Mouse (Mus musculus) kidney, adult 18-20 months (tissue): ENCODE data around the gene Iqck.

Source experiments
- DNase-seq: peaks from one replicate; pipeline ENCODE4 v3.0.0; 2021

The Iqck gene

DNA sequence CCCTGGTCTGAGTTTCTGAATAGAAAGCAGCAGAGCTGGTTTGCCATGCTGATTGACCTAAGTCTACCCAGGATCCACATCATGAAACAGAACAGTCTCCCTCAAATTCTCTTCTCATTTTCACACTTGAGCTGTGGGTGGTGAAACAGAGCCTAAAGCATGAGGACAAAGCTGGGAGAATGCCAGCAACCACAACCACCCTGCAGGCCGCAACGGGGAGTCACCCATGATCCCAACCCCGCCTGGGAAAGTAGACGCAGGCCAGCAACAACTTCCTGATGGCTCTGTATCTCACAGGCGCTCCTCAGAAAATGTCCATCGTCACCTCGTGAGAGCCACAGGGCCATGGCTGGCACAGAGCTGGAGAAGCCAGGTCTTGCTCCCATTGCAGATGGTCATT is 4.0 kb upstream of the Iqck start:
- no peak for DNase-seq

DNA sequence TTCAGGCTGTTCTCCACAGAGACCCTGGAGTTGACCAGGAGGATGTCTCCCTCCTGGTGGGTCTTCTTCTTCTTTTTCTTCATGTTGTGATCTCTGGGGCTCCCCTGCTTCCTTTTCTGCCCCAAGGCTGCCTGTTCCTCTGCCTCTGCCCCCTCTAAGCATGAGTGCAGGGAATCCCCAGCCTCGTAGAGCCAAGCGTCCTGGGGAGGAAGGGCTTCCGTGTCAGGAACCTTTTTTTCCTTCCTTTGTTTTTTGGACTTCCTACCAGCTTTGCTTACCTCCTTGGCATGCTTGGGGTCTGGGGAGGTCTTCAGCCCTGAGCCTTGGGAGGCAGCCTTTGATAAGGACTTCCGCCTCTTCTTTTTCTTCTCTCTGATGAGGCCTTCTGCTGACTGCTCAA is 2.9 kb upstream of the Iqck start:
- no peak for DNase-seq

DNA sequence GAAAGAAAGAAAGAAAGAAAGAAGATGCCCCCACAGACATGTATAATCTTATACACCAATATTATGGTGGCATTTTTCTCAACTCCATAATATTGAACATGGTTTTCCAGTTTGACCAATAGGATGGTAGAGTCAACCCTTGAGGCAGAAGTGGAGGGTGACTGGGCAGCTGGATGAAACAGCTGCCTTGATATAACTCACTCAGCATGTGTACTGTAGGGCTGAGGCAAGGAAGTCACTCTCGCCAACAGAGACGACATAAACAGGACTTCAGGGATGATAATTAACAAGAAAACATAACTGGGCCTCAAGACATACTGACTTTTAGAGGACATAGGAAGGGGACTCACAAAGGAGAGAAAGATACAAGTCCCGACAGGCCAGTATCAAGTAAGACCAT is 946 bp upstream of the Iqck start:
- no peak for DNase-seq

DNA sequence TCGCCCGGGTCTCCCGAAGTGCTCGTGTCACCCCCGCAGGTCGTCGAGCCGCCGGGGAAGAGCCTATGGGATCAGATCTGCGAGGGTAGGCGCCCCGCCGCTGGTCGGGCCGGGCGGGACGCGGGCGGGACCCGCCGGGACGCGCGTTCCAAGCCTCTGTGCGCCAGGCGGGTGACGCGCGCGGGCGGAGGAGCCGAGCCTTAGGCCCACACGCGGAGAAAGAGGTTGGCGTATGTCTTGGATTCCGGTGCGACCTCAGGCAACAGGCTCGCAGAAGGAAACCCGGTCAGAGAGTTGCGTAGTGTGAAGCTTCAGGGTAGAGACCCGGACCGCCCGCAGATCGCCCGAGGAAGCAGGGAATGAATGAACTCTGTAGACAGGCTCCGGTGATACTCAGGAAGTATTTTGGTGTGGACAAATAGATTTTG is 339 bp downstream of the Iqck start, which contains the start of gene Knop1:
TSS of gene Knop1 (minus strand) at position 378 of the 428 bp plus-strand sequence.
- no peak for DNase-seq

DNA sequence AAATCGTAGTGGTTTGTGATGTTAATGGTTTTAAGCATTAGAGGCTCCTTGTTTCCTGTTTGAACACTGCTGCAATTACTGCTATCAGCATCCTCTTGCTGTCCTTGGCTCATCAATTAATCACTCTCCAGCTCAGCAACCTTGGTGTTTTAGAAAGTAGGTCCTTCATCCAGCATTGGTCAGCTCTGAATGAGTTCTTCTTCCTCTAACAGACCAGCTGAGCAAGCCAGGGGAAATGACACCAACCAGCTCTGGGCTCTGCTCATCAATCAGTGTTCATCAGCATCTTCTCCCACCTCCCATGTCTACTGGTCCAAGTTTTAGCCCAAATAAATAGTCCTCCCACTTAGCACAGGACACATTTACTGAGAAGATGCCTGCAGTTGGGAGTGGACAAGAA is 3.1 kb downstream of the Iqck start:
- DNase-seq: no peak

DNA sequence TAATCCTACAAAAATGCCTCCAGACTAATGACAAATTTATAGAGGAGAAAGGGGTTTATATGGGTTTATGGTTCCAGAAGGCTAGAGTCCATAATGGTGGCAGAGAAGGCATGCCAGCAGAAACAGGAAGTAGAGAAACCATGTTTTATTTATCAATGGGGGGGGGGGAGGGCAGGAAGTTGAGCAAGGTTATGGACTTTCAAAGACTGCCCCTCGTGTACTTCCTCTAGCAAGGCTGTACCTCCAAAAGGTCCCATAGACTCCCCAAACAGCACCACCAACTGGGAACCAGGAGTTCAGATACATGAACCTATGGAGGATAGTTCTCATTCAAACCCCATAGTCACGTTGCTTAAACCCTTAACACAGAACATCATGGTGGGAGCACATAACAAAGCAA is 9.8 kb downstream of the Iqck start:
- no peak for DNase-seq

DNA sequence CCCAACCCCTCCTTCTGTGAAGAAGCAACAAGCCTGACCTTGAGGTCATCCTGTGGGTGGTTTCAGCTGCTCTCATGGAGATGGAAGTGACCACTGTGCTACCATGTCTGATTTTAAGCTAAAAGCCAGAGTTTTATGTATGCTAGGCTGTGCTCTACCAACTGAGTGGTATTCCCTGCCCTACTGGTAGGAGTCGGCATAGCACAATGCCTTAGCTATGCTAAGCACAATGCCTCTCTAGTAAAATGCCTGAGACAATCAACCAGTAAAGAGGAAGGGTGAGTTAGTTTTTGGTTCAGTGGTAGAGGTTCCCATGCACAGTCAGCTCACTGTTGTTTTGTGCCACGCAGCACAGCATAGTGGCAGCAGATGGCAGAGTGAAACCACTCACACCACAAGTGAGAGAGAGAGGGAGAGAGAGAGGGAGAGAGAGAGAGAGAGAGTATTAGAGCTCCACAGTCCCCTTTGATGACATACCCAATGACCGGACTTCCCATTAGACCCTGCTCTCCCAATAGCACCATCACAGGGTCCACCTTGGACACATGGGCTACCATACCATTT is 24.0 kb downstream of the Iqck start:
- DNase-seq: no peak

DNA sequence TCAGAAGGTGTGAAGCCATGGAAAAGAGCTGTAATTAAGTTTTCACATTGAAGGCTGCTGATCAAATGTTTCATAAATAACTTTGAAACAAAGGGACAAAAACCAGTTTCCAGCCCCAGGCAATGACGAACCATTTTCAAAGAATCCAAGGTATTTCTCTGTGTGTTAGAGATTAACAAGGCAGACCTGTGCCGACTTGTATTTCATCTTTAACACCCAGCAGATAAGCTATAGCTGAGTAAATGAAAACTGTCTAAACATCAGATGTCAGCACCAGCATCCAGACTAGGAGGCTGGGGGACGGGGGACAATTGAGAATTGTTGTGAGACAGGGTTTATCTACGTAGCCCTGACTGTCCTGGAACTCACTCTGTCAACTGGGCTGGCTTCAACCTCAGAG is 28.4 kb downstream of the Iqck start:
- DNase-seq: no peak

DNA sequence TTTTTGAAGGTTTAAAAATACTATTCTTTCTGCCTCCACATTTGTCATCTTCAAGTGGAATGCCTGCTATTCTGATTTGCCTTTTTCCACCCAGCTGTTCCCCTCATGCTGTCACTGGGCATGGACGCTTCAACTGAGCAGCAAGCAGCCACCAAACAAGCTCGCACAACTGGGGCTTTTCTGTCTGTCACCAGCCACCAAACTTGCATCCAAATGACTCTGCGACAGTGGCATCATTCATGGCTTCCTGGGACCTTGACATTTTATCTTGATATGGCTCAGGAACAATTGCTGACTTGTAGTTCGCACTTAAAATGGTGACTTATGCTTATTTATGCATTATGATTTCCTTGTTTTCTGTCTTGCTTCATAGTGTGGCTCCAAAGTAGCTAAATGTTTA is 29.4 kb downstream of the Iqck start:
- no peak for DNase-seq

DNA sequence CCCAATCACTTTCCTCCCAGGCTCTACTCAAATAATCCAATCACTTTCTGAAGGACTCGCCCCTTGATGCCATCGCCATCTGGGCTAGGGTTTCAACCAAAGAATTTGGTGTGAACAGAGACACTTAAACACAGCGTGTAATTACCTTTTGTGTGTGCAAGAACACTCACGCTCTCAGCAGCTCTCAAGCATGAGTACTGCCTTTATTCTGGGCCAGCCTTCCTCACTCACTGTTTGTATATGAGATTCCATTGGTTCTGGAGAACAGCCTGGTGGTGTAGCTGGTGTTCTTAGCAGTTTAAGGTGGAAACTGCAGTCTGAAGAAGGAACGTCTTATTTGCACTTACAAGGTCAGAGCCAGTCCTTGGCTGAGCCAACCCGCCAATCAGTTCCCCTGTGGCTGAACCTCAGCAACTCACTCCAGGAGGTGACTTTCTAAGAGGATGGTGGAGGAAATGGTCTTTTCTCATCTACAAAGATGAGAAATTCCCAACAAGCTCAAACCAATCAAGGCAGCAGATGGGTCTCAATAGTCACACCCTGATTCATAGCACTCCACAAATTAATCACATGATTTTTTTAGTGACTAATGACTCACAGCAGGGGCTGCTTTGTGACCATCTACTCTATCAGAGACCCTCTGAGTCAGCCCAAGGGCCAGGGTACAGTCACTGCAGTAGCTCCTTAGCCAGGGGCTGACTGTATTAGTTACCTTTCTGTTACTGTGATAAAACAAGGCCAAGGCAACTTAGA is 31.9 kb downstream of the Iqck start:
- no peak for DNase-seq

DNA sequence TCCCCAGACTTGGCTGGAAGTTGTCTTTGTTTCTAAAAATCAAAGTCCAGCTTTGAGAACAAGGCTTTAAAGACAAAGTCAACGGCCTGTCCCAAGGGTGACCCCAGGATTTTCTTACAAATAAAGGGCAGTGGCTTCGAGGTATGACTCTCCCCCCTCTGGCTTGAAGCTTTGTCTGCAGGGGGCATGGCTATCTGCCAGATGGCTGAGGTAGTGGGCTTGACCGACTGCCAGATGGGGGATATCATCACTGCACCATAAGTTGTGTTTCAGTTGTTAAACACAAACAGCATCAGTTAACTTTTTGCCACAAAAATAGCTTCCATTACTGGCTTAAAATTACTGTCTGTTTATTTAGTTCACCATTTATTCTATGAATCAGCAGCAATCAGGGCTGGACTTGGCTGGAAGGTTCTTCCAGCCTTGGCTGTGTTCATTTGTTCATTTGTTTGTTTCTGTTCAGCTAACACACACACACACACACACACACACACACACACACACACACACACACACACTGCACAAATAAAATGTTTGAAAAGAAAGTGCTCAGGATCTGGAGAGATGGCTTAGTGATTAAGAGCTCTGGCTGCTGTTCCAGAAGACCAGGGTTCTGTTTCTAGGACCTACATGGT is 33.6 kb downstream of the Iqck start:
- no peak for DNase-seq

DNA sequence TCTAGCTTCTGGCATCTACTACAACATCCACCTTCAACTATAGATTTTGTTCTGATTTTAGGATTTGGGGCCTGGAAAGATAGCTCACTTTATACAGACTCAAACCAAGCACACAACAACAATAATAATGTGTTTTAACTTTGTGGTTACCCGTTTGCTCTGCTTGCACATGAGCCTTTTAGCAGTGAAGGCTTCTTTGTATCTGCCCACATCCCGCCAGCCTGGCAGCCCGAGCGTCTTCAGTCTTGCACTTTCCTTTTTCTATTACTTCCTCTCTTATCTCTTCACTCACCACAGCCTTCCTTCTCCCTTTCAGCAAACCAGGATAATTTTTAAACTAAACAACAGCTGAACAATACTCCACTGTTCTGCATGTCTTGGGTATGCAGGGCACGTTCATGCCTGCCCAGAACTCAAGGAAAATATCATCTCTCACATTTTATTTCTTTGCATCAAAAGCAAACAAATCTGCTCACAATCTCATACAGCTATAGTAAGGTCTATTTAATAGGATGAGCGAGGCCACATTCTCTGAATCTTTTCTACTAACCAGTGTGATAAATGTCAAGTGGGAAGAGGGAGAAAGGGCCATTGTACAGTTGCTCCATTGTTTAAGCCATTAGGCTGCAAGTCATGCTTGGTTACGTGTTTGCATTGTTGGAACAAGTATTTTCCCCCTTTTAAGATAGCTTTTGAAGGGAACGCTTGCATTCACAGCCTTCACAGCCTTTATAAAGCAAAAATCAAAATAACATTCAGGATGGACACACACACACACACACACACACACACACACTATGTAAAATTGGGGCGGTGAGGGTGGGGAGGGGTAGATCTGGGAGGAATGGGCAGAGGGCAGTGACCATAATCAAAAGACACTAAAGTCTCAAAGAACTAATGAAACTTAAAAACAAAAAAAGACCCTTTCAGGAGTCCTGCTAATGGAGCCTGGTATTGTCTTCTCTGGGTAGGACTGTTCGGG is 40.2 kb downstream of the Iqck start:
- no peak for DNase-seq

DNA sequence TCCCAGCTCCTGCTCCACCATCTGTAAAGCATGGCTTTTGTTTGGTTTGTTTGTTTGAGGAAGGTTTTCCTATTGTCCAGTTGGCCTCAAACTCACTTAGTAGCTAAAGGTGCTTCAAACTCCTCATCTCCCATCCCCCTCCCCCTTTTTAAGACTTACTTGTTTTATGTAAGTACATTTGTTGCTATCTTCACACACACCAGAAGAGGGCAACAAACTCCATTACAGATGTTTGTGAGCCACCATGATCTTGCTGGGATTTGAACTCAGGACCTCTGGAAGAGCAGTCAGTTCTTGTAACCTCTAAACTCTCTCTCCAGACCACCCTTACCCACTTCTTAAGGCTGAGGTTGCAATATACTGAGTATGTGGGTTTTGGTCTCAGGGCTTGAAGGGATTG is 42.5 kb downstream of the Iqck start:
- DNase-seq: no peak

DNA sequence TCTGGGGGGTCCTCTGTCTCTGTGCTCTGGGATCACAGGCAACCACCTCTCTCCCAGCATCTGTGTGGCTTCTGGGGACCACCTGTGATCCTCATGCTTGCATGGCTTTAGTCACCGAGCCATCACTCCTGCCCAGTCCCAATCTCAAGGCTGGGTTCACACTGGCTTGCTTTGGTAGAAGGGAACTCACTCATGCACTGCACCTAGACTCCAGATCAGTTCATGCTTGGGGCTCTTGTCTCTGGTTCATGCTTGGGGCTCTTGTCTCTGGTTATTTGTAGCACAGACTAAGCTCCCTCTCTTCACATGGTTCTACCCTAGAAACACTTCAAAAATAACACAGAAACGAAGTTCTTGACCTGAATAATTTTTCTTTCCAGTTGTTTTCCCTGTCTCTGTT is 44.5 kb downstream of the Iqck start:
- no peak for DNase-seq

DNA sequence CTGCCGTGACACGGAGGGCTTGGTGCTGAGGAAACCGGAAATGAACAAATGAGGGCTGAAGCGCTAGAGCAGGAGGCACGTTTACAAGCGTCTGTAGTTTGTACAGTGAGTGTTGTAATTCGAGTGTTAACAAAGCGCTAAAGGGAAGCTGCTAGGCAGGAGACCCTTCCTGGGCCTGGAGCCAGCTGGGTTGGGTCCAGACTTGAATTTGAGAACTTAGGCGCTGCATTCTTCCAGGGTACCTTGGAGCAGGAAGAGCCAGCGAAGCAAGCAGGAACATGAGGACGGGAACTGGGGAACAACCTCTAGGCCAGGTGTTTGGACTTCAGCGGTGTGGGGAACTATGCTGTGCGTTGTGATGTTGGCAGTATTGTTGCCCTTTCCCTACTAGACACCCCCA is 47.4 kb downstream of the Iqck start:
- DNase-seq: no peak

DNA sequence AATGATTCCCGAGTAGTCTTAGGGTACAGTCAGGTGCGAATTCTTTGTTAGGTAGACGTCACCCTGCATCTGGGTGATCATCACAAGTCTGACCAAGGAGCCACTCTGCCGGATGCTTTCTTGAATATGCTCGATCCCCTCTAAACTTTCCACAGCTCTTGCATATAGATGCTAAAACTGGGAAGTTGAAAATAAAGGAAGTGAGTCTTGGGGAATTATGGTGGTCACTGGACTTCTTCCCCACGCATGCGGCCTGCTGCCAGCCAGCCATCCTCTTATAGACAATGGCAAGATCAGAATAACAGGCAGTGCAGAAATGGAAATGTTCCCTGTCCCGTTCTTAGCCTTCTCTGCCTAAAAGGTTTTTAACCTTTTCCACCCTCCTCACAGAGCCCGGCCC is 48.3 kb downstream of the Iqck start:
- DNase-seq: no peak

DNA sequence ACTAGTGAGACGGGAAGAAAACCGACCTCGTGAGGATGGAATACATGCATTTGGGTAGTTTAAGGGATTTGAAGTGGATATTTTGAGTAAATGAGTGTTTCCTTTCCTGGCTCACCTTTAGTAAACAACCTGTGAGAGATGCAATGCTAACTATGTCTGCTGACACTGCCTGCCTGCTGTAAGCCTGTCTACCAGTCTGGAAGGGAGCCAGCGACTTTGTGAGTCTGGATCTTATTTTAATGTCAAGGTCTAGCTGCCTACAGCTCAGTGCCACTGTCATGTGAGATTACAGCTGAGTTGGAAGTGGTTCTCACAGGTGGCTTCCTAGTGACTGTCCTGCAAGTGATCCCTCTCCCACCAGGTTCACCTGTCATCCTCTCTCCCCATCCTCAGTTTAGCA is 49.0 kb downstream of the Iqck start:
- no peak for DNase-seq

DNA sequence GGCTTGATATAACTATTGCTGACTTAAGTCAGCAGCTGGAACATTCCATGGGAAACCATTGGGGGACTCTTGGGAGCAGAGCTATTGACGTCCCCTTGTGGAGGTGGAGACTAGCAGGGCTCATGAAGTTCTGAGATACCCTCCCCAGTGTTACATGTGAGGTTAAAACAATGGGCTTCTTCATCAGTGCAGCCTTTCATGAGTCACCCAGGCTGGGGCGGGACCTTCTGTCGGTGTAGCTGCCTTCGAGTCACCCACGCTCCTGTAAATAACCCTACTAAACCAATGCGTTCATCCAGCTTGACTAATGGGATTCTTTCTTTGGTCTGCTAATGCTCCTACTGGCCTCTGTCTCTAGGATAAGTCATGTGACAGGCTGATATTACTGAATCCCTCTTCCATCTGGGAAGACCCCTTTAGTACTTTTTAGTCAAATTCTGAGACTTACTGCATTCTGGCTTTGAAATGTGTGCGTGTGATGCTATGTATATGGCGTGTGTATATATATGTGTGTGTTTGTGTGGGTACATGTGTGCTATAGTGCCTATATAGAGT is 53.5 kb downstream of the Iqck start:
- no peak for DNase-seq

DNA sequence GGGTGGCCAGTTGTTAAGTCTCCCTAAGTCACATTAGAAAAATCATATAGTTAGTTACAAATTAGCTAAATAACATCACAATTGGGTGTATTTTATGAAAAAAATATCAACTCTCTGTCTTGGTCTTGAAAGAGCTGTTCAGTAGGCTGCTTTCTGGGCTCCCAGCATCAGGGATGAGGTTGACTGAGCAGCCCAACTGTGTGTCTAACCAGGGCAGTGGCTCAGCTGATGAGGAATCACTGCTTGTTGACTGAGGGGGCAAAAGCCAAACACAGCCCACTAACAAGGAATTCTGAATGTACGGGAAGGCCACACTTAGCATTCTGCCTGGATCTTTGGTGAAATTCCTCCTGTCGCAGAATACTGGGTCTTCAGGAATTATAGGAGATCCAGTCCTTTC is 54.9 kb downstream of the Iqck start:
- DNase-seq: no peak

DNA sequence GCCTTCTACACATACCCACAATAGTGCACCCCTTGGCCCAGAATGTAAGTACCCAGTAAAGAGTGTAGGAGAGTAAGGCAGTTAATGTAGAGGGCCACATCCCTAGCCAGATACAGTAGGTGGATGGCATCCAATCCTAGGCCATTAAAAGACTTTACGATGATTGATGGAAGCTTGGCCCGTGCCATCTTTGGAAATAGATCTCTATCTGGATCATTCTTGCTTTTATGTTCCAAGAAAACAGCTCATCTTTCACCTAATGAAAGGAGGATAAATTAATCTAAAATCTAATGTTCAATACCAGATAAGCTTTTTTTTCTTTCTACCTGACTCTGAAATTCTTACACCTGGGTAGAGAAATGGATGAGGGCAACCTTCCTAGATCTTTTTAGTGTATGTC is 55.6 kb downstream of the Iqck start:
- no peak for DNase-seq

DNA sequence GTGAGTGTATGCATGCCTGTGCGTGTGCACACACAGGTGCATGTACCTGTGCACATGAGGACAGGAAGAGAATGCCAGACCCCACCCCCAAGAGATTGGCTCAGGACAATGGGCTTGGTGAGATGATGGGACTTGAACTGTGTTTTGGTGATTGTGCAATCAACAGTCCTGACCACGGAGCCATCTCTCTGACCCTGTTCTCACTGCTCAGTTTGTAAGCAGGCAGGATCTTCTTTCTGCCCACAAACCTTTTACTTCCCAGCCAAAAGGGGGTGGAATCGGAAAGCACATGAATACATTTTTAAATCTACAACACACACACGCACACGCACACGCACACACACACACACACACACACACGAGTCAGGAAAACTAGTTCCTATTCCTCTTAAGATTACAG is 56.0 kb downstream of the Iqck start:
- DNase-seq: no peak

DNA sequence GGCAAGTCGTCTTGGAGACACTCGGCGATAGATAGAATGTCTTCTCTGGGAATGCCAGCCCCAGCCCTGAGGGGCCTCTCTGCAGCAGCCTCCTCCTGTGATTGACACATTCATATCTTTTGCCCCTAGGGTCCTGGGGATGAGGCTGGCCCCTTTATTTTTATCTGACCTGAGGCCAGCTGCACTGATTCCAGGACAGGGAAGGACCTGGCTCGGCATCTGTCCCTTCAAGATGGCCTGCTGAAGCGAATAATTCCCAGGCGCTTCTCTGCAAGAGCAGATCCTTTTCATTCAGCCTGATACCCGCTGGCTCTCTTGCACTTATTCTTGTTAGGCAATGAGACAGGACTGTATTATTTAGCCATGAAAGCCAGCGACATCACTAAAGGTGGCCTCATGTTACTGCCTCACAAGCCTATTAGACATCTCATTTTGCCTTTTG is 56.5 kb downstream of the Iqck start:
- no peak for DNase-seq
